ENCODE assay signal across 23 mouse cellular contexts in the genomic region with DNA sequence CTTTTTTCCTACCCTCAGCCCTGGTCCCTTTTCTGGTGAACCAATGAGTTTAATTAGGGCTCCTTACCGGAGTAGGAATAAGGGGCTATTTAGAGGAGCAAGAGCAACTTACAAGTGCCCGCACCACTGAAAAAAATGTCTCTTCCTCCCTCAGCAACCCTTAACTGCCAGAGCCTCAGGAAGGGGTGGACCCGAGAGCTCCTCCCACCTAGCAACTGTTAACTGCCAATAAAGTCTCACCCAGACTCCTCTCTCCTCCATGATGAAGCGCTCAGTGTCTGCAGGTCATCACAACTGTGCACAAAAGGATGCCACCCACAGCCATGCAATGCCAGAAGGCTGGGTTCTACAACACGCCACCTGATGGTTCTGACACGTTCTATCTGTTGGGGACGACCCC. TPM values are rescaled to one million over a fixed set of nuclear protein-coding genes. Genes with fewer than 3 reads are reported as not detected.
DNase-seq lines count a peak whose midpoint lies in the region; ATAC-seq lines count a peak whose summit lies in the region.
"Had no signal": no experiment of that assay in that cellular context is flagged by ENCODE, and none has a peak within 500 bp of the region (broad histone marks: within the 10 kb centered on the region; RNA-seq: fewer than 3 reads in every experiment).

No protein-coding gene starts in this region.

- H3K27me3 ChIP-seq in liver, embryonic 12.5 days (replicated peaks) = no peaks in the 10 kb centered on the region
- no peaks in the 10 kb centered on the region for H3K27me3 ChIP-seq in liver, embryonic 13.5 days
- no peaks in the 10 kb centered on the region for H3K27me3 ChIP-seq in kidney, embryonic 15.5 days
- H3K27me3 ChIP-seq: embryonic facial prominence, embryonic 12.5 days; forebrain, embryonic 13.5 days; hindbrain, embryonic 13.5 days; Patski had no signal

- no peak overlapping the region for H3K4me3 ChIP-seq in liver, embryonic 12.5 days
- H3K4me3 ChIP-seq in liver, embryonic 13.5 days (replicated peaks) = no peak overlapping the region
- H3K4me3 ChIP-seq in kidney, embryonic 15.5 days (replicated peaks) = no peak overlapping the region
- H3K4me3 ChIP-seq: embryonic facial prominence, embryonic 12.5 days; forebrain, embryonic 13.5 days; hindbrain, embryonic 13.5 days had no signal

- no peak overlapping the region for H3K27ac ChIP-seq in liver, embryonic 12.5 days
- no peak overlapping the region for H3K27ac ChIP-seq in liver, embryonic 13.5 days
- H3K27ac ChIP-seq in kidney, embryonic 15.5 days = no peak overlapping the region
- H3K27ac ChIP-seq: embryonic facial prominence, embryonic 12.5 days; forebrain, embryonic 13.5 days; hindbrain, embryonic 13.5 days; hindbrain, postnatal 0 days had no signal

- no peak overlapping the region for H3K9ac ChIP-seq in liver, embryonic 12.5 days
- no peak overlapping the region for H3K9ac ChIP-seq in liver, embryonic 13.5 days
- H3K9ac ChIP-seq in kidney, embryonic 15.5 days = no peak overlapping the region
- H3K9ac ChIP-seq: embryonic facial prominence, embryonic 12.5 days; forebrain, embryonic 13.5 days; hindbrain, embryonic 13.5 days had no signal

- peaks cover 49% of the 10 kb centered on the region for H3K4me1 ChIP-seq in liver, embryonic 12.5 days
- peaks cover 52% of the 10 kb centered on the region for H3K4me1 ChIP-seq in liver, embryonic 13.5 days (replicated peaks)
- H3K4me1 ChIP-seq in kidney, embryonic 15.5 days = peaks cover 20% of the 10 kb centered on the region
- H3K4me1 ChIP-seq: embryonic facial prominence, embryonic 12.5 days; forebrain, embryonic 13.5 days had no signal

- WGBS in liver, embryonic 12.5 days (ENCODE audit: insufficient replicate concordance) = 44% methylated on average over 7 of the region's 7 CpGs
- WGBS in liver, embryonic 13.5 days (ENCODE audit: insufficient replicate concordance) = 51% methylated on average over 7 of the region's 7 CpGs
- WGBS in kidney, embryonic 15.5 days = 50% methylated on average over 7 of the region's 7 CpGs

- H3K4me2 ChIP-seq in liver, embryonic 12.5 days = no peak overlapping the region; the same call in 1 of the 2 replicates
- H3K4me2 ChIP-seq in liver, embryonic 13.5 days = no peak overlapping the region
- no peak overlapping the region for H3K4me2 ChIP-seq in kidney, embryonic 15.5 days
- H3K4me2 ChIP-seq: embryonic facial prominence, embryonic 12.5 days; forebrain, embryonic 13.5 days; hindbrain, embryonic 13.5 days had no signal

- H3K36me3 ChIP-seq in liver, embryonic 12.5 days = peaks cover 82% of the 10 kb centered on the region
- H3K36me3 ChIP-seq in liver, embryonic 13.5 days = peaks cover 69% of the 10 kb centered on the region
- peaks cover 60% of the 10 kb centered on the region for H3K36me3 ChIP-seq in kidney, embryonic 15.5 days

- DNase-seq in liver = no peak
- DNase-seq in ZHBTc4 (ENCODE audit: low read depth, low spot score) = peak; percentile 35
- DNase-seq in liver, embryonic 13.5 days = no peak
- DNase-seq in adrenal gland, adult 8-10 months = no peak
- no peak for DNase-seq in gastrocnemius, postnatal 25 days
- DNase-seq: adrenal gland, adult 2 months; adrenal gland, postnatal 36 days; B cell, adult 2 months; cerebellum, adult 2 months; cerebellum, postnatal 10 days; embryo, embryonic 11 days; gastrocnemius, postnatal 10 days; heart, postnatal 10 days; heart, postnatal 4 days; kidney, adult 11 months had no signal

- peak; percentile 22; the same call in 1 of the 2 replicates for ATAC-seq in liver, embryonic 12.5 days
- ATAC-seq in liver, embryonic 13.5 days (ENCODE audit: low read depth) = peak; percentile 58; the same call in 1 of the 2 replicates
- no peak for ATAC-seq in kidney, embryonic 15.5 days (replicated peaks; ENCODE audit: low FRiP score)
- ATAC-seq: CD4-positive, CD25-positive, alpha-beta regulatory T cell, adult 4 months; forebrain, embryonic 13.5 days; hindbrain, postnatal 0 days; Patski had no signal

- no peaks in the 10 kb centered on the region for H3K9me3 ChIP-seq in liver, embryonic 12.5 days (replicated peaks)
- H3K9me3 ChIP-seq in liver, embryonic 13.5 days (replicated peaks) = no peaks in the 10 kb centered on the region
- no peaks in the 10 kb centered on the region for H3K9me3 ChIP-seq in kidney, embryonic 15.5 days (replicated peaks)
- H3K9me3 ChIP-seq: embryonic facial prominence, embryonic 12.5 days; forebrain, embryonic 13.5 days; hindbrain, embryonic 13.5 days had no signal

RNA-seq across cellular contexts. Expression of a gene that starts 8.6 kb away (rescaled TPM):
- 409 and 425 TPM in 2 replicates for polyA plus RNA-seq in liver, embryonic 12.5 days (2016; fragmentation: Nextera tagmentation; extraction: Ambion mirVana)
- polyA plus RNA-seq in liver, embryonic 13.5 days (2015; fragmentation: Nextera tagmentation; extraction: Ambion mirVana) = 409 and 441 TPM in 2 replicates
- 100 to 1,000 TPM; 232 to 390 (median 312) TPM for total RNA-seq in adrenal gland, adult 8-10 months (2022)
- 100 to 1,000 TPM; 828 to 842 TPM for total RNA-seq in gastrocnemius, postnatal 25 days (2021)
- 661 and 685 TPM in 2 replicates for polyA plus RNA-seq in kidney, embryonic 15.5 days (2015; fragmentation: Nextera tagmentation; extraction: Ambion mirVana)

RNA-seq across cellular contexts. Expression of a gene that starts 8.6 kb away (rescaled TPM):
- polyA plus RNA-seq in liver, embryonic 12.5 days (2016; fragmentation: Nextera tagmentation; extraction: Ambion mirVana) = 23.5 and 24.2 TPM in 2 replicates
- polyA plus RNA-seq in liver, embryonic 13.5 days (2015; fragmentation: Nextera tagmentation; extraction: Ambion mirVana) = 19.6 and 22.1 TPM in 2 replicates
- total RNA-seq in adrenal gland, adult 8-10 months (2022) = 10 to 100 TPM; 12.3 to 18.2 (median 15.6) TPM
- total RNA-seq in gastrocnemius, postnatal 25 days (2021) = 1 to 10 TPM; 5.0 to 6.1 TPM
- polyA plus RNA-seq in kidney, embryonic 15.5 days (2015; fragmentation: Nextera tagmentation; extraction: Ambion mirVana) = 29.6 and 33.3 TPM in 2 replicates

RNA-seq across cellular contexts. Expression of a gene that starts 23.4 kb away (rescaled TPM):
- 10.0 and 10.4 TPM in 2 replicates for polyA plus RNA-seq in liver, embryonic 12.5 days (2016; fragmentation: Nextera tagmentation; extraction: Ambion mirVana)
- polyA plus RNA-seq in liver, embryonic 13.5 days (2015; fragmentation: Nextera tagmentation; extraction: Ambion mirVana) = 8.0 and 9.4 TPM in 2 replicates
- 10 to 100 TPM; 11.8 to 12.7 (median 12.4) TPM for total RNA-seq in adrenal gland, adult 8-10 months (2022)
- 1 to 10 TPM; 6.4 to 7.6 TPM for total RNA-seq in gastrocnemius, postnatal 25 days (2021)
- polyA plus RNA-seq in kidney, embryonic 15.5 days (2015; fragmentation: Nextera tagmentation; extraction: Ambion mirVana) = 16.4 TPM in 2 replicates

RNA-seq across cellular contexts. Expression of a gene that starts 59.4 kb away (rescaled TPM):
- polyA plus RNA-seq in liver, embryonic 12.5 days (2016; fragmentation: Nextera tagmentation; extraction: Ambion mirVana) = 230 and 235 TPM in 2 replicates
- 224 and 305 TPM in 2 replicates for polyA plus RNA-seq in liver, embryonic 13.5 days (2015; fragmentation: Nextera tagmentation; extraction: Ambion mirVana)
- 10 to 100 TPM in 2 of 4 experiments, 1 to 10 TPM in 2; 9.3 to 11.1 (median 10.1) TPM for total RNA-seq in adrenal gland, adult 8-10 months (2022)
- under 1 TPM; 0.36 to 0.67 TPM for total RNA-seq in gastrocnemius, postnatal 25 days (2021)
- 2.3 and 4.4 TPM in 2 replicates for polyA plus RNA-seq in kidney, embryonic 15.5 days (2015; fragmentation: Nextera tagmentation; extraction: Ambion mirVana)
- polyA plus RNA-seq: CD4-positive, CD25-positive, alpha-beta regulatory T cell, adult 4 months had no signal
